Mouse (Mus musculus) MEL (cell line): ENCODE measurements at regions not wholly inside any gene's neighbourhood (a gene's known extent, or its start where the extent isn't known, plus 50 kb on each side); places are given as distances from the start of the nearest gene placed in this dataset.
"Not testable (repeated sequence)": the region's sequence is repeated elsewhere in the genome, so short reads cannot be mapped to it uniquely, and the experiment has no call there.

Source experiments
- DNase-seq: peaks from one replicate; pipeline ENCODE4 v3.0.0; 2011; ENCODE audit warnings: low read depth, low spot score
- H3K27ac ChIP-seq: 2 replicates; pipeline ENCODE4 v1.5.1; 2012; ENCODE audit warnings: low read depth, mild to moderate bottlenecking, control low read depth, low read length, moderate library complexity; ENCODE audit not compliant: control insufficient read depth
- H3K27me3 ChIP-seq, 2 experiments: fragments of 150-350 bp in 1 of 2; sonication (generic) in 1 of 2; 2 replicates each; pipeline ENCODE4 v1.6.1; 2012; ENCODE audit warnings: low read length in 2 of 2, mild to moderate bottlenecking in 2 of 2, improper control_type of control experiment in 1 of 2, moderate library complexity in 1 of 2; ENCODE audit not compliant: insufficient read depth in 2 of 2, control insufficient read depth in 1 of 2
- H3K36me3 ChIP-seq, 2 experiments: 2 replicates each; pipeline ENCODE4 v1.6.1; 2012 to 2014; ENCODE audit warnings: low read length in 2 of 2, improper control_type of control experiment in 1 of 2, inconsistent platforms in 1 of 2, mild to moderate bottlenecking in 1 of 2; ENCODE audit not compliant: insufficient read depth in 2 of 2, control insufficient read depth in 1 of 2
- H3K4me1 ChIP-seq, 2 experiments: fragments of 150-350 bp in 1 of 2; sonication (generic) in 1 of 2; 2 replicates each; pipeline ENCODE4 v1.6.1; 2012; ENCODE audit warnings: low read length in 2 of 2, improper control_type of control experiment in 1 of 2, mild to moderate bottlenecking in 1 of 2; ENCODE audit not compliant: insufficient read depth in 2 of 2, control insufficient read depth in 1 of 2
- H3K4me3 ChIP-seq, 2 experiments: fragments of 150-350 bp in 1 of 2; sonication (generic) in 1 of 2; 2 replicates each; pipeline ENCODE4 v1.5.1; 2012; ENCODE audit warnings: low read depth in 2 of 2, low read length in 2 of 2, mild to moderate bottlenecking in 2 of 2, moderate library complexity in 2 of 2, control low read depth in 1 of 2, improper control_type of control experiment in 1 of 2; ENCODE audit not compliant: control insufficient read depth in 1 of 2, insufficient read depth in 1 of 2
- H3K79me2 ChIP-seq: 2 replicates; pipeline ENCODE4 v1.6.1; 2012; ENCODE audit warnings: mild to moderate bottlenecking, low read length, moderate library complexity; ENCODE audit not compliant: control insufficient read depth, poor library complexity, insufficient read depth
- H3K9ac ChIP-seq: 2 replicates; pipeline ENCODE4 v1.6.1; 2012; ENCODE audit warnings: low read depth, mild to moderate bottlenecking, control low read depth, low read length, moderate library complexity; ENCODE audit not compliant: control insufficient read depth, poor library complexity, severe bottlenecking
- H3K9me3 ChIP-seq: fragments of 150-350 bp; sonication (generic); replicated peaks from 2 replicates; pipeline ENCODE4 v1.6.1; 2012; ENCODE audit warnings: mild to moderate bottlenecking, low read length, improper control_type of control experiment, moderate library complexity; ENCODE audit not compliant: insufficient read depth
- CHD2 ChIP-seq: IDR thresholded peaks from 2 replicates; pipeline ENCODE4 v1.6.1; 2011; ENCODE audit warnings: low read length, improper control_type of control experiment
- CTCF ChIP-seq, 3 experiments: IDR thresholded peaks in 2 of 3; conservative IDR thresholded peaks in 1 of 3; 2 replicates each; pipeline ENCODE4 v1.5.1; 2011 to 2012; ENCODE audit warnings: low read length in 3 of 3, low read depth in 2 of 3, mild to moderate bottlenecking in 2 of 3, improper control_type of control experiment in 1 of 3, inconsistent platforms in 1 of 3, mixed read lengths in 1 of 3, moderate library complexity in 1 of 3; ENCODE audit not compliant: control insufficient read depth in 1 of 3, insufficient read depth in 1 of 3, poor library complexity in 1 of 3, severe bottlenecking in 1 of 3
- ELF1 ChIP-seq: IDR thresholded peaks from 2 replicates; pipeline ENCODE4 v1.6.1; 2014; ENCODE audit warnings: low read depth, mild to moderate bottlenecking, inconsistent platforms, low read length, improper control_type of control experiment, moderate library complexity
- GATA1 ChIP-seq: IDR thresholded peaks from 2 replicates; pipeline ENCODE4 v1.6.1; 2011; ENCODE audit warnings: low read depth, low read length, improper control_type of control experiment
- HCFC1 ChIP-seq: IDR thresholded peaks from 2 replicates; pipeline ENCODE4 v1.6.1; 2012; ENCODE audit warnings: low read depth, mild to moderate bottlenecking, inconsistent platforms, low read length, improper control_type of control experiment, moderate library complexity
- JUND ChIP-seq: IDR thresholded peaks from 2 replicates; pipeline ENCODE4 v1.6.1; 2011; ENCODE audit warnings: low read depth, mild to moderate bottlenecking, improper control_type of control experiment, low read length
- MAZ ChIP-seq: IDR thresholded peaks from 2 replicates; pipeline ENCODE4 v1.6.1; 2012; ENCODE audit warnings: low read depth, mild to moderate bottlenecking, inconsistent platforms, low read length, improper control_type of control experiment
- MXI1 ChIP-seq: IDR thresholded peaks from 2 replicates; pipeline ENCODE4 v1.6.1; 2011; ENCODE audit warnings: mild to moderate bottlenecking, low read depth, low read length, improper control_type of control experiment
- POLR2AphosphoS5 ChIP-seq: IDR thresholded peaks from 2 replicates; pipeline ENCODE4 v1.6.1; 2012; ENCODE audit warnings: low read depth, borderline replicate concordance, mild to moderate bottlenecking, inconsistent platforms, low read length, moderate library complexity, mixed read lengths
- RAD21 ChIP-seq: IDR thresholded peaks from 2 replicates; pipeline ENCODE4 v1.6.1; 2011; ENCODE audit warnings: mild to moderate bottlenecking, low read depth, low read length, improper control_type of control experiment
- SIN3A ChIP-seq: IDR thresholded peaks from 2 replicates; pipeline ENCODE4 v1.6.1; 2012; ENCODE audit warnings: low read length, improper control_type of control experiment, inconsistent platforms
- TAL1 ChIP-seq: IDR thresholded peaks from 2 replicates; pipeline ENCODE4 v1.6.1; 2012; ENCODE audit warnings: mild to moderate bottlenecking, inconsistent platforms, low read length, moderate library complexity, mixed read lengths
- USF2 ChIP-seq, 2 experiments: IDR thresholded peaks; 2 replicates each; pipeline ENCODE4 v1.6.1; 2011 to 2012; ENCODE audit warnings: improper control_type of control experiment in 2 of 2, low read length in 2 of 2, borderline replicate concordance in 1 of 2, inconsistent platforms in 1 of 2, low read depth in 1 of 2, mild to moderate bottlenecking in 1 of 2; ENCODE audit not compliant: insufficient read depth in 1 of 2
- ZC3H11A ChIP-seq: IDR thresholded peaks from 2 replicates; pipeline ENCODE4 v1.6.1; 2012; ENCODE audit warnings: low read depth, mild to moderate bottlenecking, inconsistent platforms, low read length, improper control_type of control experiment
- ZNF384 ChIP-seq: IDR thresholded peaks from 2 replicates; pipeline ENCODE4 v1.6.1; 2012; ENCODE audit warnings: low read depth, mild to moderate bottlenecking, inconsistent platforms, low read length, improper control_type of control experiment

GRCm38 (mm10) chr3:34754781-34755180 is 104.6 kb downstream of the Sox2 start:
- no peak overlapping the region for H3K27ac ChIP-seq

DNA sequence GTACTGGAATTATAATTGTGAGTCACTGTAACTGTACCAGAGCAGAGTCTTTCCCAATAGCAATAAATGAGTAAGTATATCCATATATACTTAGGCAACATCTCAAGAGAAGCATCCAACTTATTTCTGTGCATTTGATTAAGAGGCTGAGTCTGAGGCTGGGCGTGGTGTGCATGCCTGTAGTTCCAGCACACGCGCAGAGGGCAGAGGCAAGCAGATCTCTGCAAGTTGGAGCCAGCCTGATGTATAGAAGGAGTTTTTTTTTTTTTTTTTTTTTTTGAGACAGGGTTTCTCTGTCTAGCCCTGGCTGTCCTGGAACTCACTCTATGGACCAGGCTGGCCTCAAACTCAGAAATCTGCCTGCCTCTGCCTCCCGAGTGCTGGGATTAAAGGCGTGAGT is 105.1 kb downstream of the Sox2 start:
- not testable (repeated sequence) for H3K9me3 ChIP-seq, H3K36me3 ChIP-seq, H3K9ac ChIP-seq, H3K79me2 ChIP-seq, H3K27me3 ChIP-seq, H3K4me1 ChIP-seq, H3K27ac ChIP-seq, DNase-seq, H3K4me3 ChIP-seq

More at GRCm38 (mm10) chr3:34754781-34755180, 104.6 kb downstream of the Sox2 start:
- TF ChIP-seq SIN3A = no peak
- no peak for TF ChIP-seq POLR2AphosphoS5
- no peak for TF ChIP-seq USF2 (IDR thresholded peaks at IDR 0.05; ENCODE audit: borderline replicate concordance in 1 of 2, insufficient read depth in 1 of 2, low read depth in 1 of 2, low read length in 2 of 2)
- TF ChIP-seq, all 39 proteins: peak for 0
- Histone ChIP-seq H3K4me3 (no peak overlapping the region), H3K4me1 (no peaks in the 10 kb centered on the region), H3K9me3 (no peaks in the 10 kb centered on the region), H3K36me3 (no peaks in the 10 kb centered on the region), H3K9ac (no peak overlapping the region), H3K27me3 (no peaks in the 10 kb centered on the region), H3K79me2 (no peaks in the 10 kb centered on the region)
- no peak for DNase-seq

DNA sequence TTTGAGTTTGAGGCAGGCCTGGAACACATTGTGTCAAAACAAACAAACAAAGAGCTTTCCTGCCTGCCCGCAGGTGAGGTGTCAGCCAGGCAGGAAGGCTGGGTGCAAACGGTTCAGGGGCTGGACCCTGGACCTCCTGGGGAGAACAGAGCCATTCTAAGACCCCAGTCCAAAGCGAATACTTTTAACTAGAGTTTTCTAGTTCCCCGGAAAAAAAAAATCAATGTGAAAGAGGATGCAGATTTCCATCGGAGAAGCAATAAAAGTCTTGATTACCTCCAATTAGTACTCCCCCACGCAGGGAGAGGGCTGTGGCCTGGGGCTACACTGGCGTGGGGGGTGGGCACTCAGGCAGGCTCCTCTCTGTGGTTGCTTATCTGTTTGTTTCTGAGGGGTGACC is 106.4 kb downstream of the Sox2 start:
- TF ChIP-seq GATA1 (no peak), USF2 (IDR thresholded peaks at IDR 0.05; ENCODE audit: borderline replicate concordance in 1 of 2, insufficient read depth in 1 of 2, low read depth in 1 of 2, low read length in 2 of 2) (no peak), MAZ (no peak), JUND (no peak), POLR2AphosphoS5 (no peak), HCFC1 (no peak), ZNF384 (no peak), TAL1 (no peak), MXI1 (no peak), ELF1 (no peak), RAD21 (no peak), ZC3H11A (no peak), CHD2 (no peak), CTCF (IDR thresholded peaks at IDR 0.05 in 2 of 3, conservative IDR thresholded peaks at IDR 0.05 in 1 of 3; ENCODE audit: control insufficient read depth in 1 of 3, insufficient read depth in 1 of 3, low read depth in 2 of 3, low read length in 3 of 3, poor library complexity in 1 of 3, severe bottlenecking in 1 of 3) (no peak)
- no peak for DNase-seq

More for the DNA sequence above, 106.4 kb downstream of the Sox2 start:
- Histone ChIP-seq H3K27ac (no peak overlapping the region), H3K4me3 (no peak overlapping the region), H3K36me3 (no peaks in the 10 kb centered on the region), H3K9ac (no peak overlapping the region), H3K79me2 (no peaks in the 10 kb centered on the region), H3K27me3 (no peaks in the 10 kb centered on the region), H3K4me1 (no peaks in the 10 kb centered on the region), H3K9me3 (no peaks in the 10 kb centered on the region)
